29 mouse cellular contexts compared by ENCODE assay signal in genomic region chr2:128680661-128681060, GRCm38 (mm10). TPM values are rescaled to one million over a fixed set of nuclear protein-coding genes. Genes with fewer than 3 reads are reported as not detected.
DNase-seq lines count a peak whose midpoint lies in the region; ATAC-seq and TF ChIP-seq lines count a peak whose summit lies in the region.
"Had no signal": no experiment of that assay in that cellular context is flagged by ENCODE, and none has a peak within 500 bp of the region (broad histone marks: within the 10 kb centered on the region; RNA-seq: fewer than 3 reads in every experiment).

No protein-coding gene starts in this region.

- H3K4me1 ChIP-seq in heart, embryonic 11.5 days (ENCODE audit: control insufficient read depth, insufficient read depth, low read length) = peaks cover 9% of the 10 kb centered on the region
- peaks cover 1% of the 10 kb centered on the region; the same call in 1 of the 2 replicates for H3K4me1 ChIP-seq in lung, embryonic 14.5 days (ENCODE audit: insufficient read depth)
- peaks cover 2% of the 10 kb centered on the region; the same call in 1 of the 2 replicates for H3K4me1 ChIP-seq in lung, adult 2 months (ENCODE audit: control insufficient read depth, insufficient read depth, low read length)
- peaks cover 4% of the 10 kb centered on the region; the same call in 1 of the 2 replicates for H3K4me1 ChIP-seq in liver, embryonic 11.5 days (replicated peaks; ENCODE audit: control insufficient read depth, insufficient read depth, low read length)
- H3K4me1 ChIP-seq: embryonic facial prominence, embryonic 13.5 days had no signal

- no peak overlapping the region for H3K4me2 ChIP-seq in heart, embryonic 11.5 days
- no peak overlapping the region for H3K4me2 ChIP-seq in lung, embryonic 14.5 days
- no peak overlapping the region for H3K4me2 ChIP-seq in liver, embryonic 11.5 days
- H3K4me2 ChIP-seq: embryonic facial prominence, embryonic 13.5 days; forebrain, embryonic 15.5 days; hindbrain, embryonic 12.5 days; intestine, embryonic 15.5 days; neural tube, embryonic 15.5 days had no signal

- H3K36me3 ChIP-seq in heart, embryonic 11.5 days (ENCODE audit: control insufficient read depth, insufficient read depth, low read length) = peaks cover 24% of the 10 kb centered on the region
- H3K36me3 ChIP-seq in lung, embryonic 14.5 days (ENCODE audit: insufficient read depth) = peaks cover 81% of the 10 kb centered on the region
- H3K36me3 ChIP-seq in liver, embryonic 11.5 days (ENCODE audit: control insufficient read depth, insufficient read depth, low read length) = peaks cover 30% of the 10 kb centered on the region

- H3K4me3 ChIP-seq in heart, embryonic 11.5 days (ENCODE audit: low read depth, low read length) = no peak overlapping the region
- no peak overlapping the region for H3K4me3 ChIP-seq in lung, embryonic 14.5 days (ENCODE audit: low read depth, low read length)
- no peak overlapping the region for H3K4me3 ChIP-seq in lung, adult 2 months (replicated peaks; ENCODE audit: extremely low read depth, low read depth, low read length)
- H3K4me3 ChIP-seq in liver, embryonic 11.5 days (ENCODE audit: low read depth, low read length) = no peak overlapping the region
- H3K4me3 ChIP-seq: embryonic facial prominence, embryonic 13.5 days; forebrain, embryonic 10.5 days; forebrain, embryonic 15.5 days; hindbrain, embryonic 12.5 days; intestine, embryonic 15.5 days; layer of hippocampus, adult 2 months; left cerebral cortex, adult 2 months; neural tube, embryonic 15.5 days had no signal

- no peak for TF ChIP-seq POLR2A in lung, adult 2 months (IDR thresholded peaks at IDR 0.05; ENCODE audit: borderline replicate concordance, extremely low read depth, low read depth, low read length)

- H3K27me3 ChIP-seq in heart, embryonic 11.5 days (ENCODE audit: control insufficient read depth, insufficient read depth, low read length) = no peaks in the 10 kb centered on the region
- H3K27me3 ChIP-seq in lung, embryonic 14.5 days (ENCODE audit: insufficient read depth, low read length) = no peaks in the 10 kb centered on the region
- H3K27me3 ChIP-seq in liver, embryonic 11.5 days (replicated peaks; ENCODE audit: control insufficient read depth, insufficient read depth, low read length) = no peaks in the 10 kb centered on the region
- H3K27me3 ChIP-seq: embryonic facial prominence, embryonic 13.5 days; forebrain, embryonic 15.5 days; hindbrain, embryonic 12.5 days; intestine, embryonic 15.5 days; neural tube, embryonic 15.5 days had no signal

- peak; percentile 81 for DNase-seq in heart, adult 11 months
- peak; percentile 67 for DNase-seq in lung, embryonic 14.5 days
- no peak for DNase-seq in lung, adult 2 months
- peak; percentile 58 for DNase-seq in lung, postnatal 14 days
- DNase-seq in testis, postnatal 14 days (ENCODE audit: low spot score) = peak; percentile 80
- no peak for DNase-seq in liver, embryonic 11.5 days (ENCODE audit: low spot score)
- DNase-seq in gastrocnemius, postnatal 14 days = no peak
- DNase-seq: adrenal gland, postnatal 25 days; cerebellum, adult 18-20 months; cerebellum, postnatal 10 days; midbrain, embryonic 14.5 days; retina, postnatal 1 day; right cerebral cortex, postnatal 14 days; thymus, postnatal 25 days had no signal

- no peaks in the 10 kb centered on the region for H3K9me3 ChIP-seq in heart, embryonic 11.5 days (replicated peaks; ENCODE audit: control insufficient read depth, low read length)
- H3K9me3 ChIP-seq in lung, embryonic 14.5 days (ENCODE audit: low read depth, low read length) = no peaks in the 10 kb centered on the region
- no peaks in the 10 kb centered on the region for H3K9me3 ChIP-seq in liver, embryonic 11.5 days (ENCODE audit: control insufficient read depth, low read length)
- H3K9me3 ChIP-seq: embryonic facial prominence, embryonic 13.5 days; forebrain, embryonic 10.5 days; forebrain, embryonic 15.5 days; hindbrain, embryonic 12.5 days; intestine, embryonic 15.5 days; neural tube, embryonic 15.5 days had no signal

- ATAC-seq in heart, embryonic 11.5 days (replicated peaks; ENCODE audit: insufficient number of reproducible peaks, low FRiP score, low TSS enrichment) = no peak
- ATAC-seq in lung, embryonic 14.5 days (ENCODE audit: insufficient read depth) = no peak
- ATAC-seq in liver, embryonic 11.5 days (replicated peaks; ENCODE audit: low FRiP score) = no peak
- ATAC-seq: forebrain, embryonic 15.5 days; hindbrain, postnatal 0 days; intestine, embryonic 15.5 days had no signal

- 60% methylated on average over 4 of the region's 4 CpGs for WGBS in heart, embryonic 11.5 days (ENCODE audit: insufficient replicate concordance)
- WGBS in lung, embryonic 14.5 days = 42% methylated on average over 4 of the region's 4 CpGs
- 36% methylated on average over 4 of the region's 4 CpGs for WGBS in lung, adult 2 months
- 69% methylated on average over 4 of the region's 4 CpGs for WGBS in liver, embryonic 11.5 days

- no peak overlapping the region for H3K9ac ChIP-seq in heart, embryonic 11.5 days (ENCODE audit: low read depth, low read length)
- no peak overlapping the region for H3K9ac ChIP-seq in lung, embryonic 14.5 days
- H3K9ac ChIP-seq in liver, embryonic 11.5 days (ENCODE audit: low read depth, low read length) = no peak overlapping the region
- H3K9ac ChIP-seq: embryonic facial prominence, embryonic 13.5 days; forebrain, embryonic 15.5 days; hindbrain, embryonic 12.5 days; intestine, embryonic 15.5 days; liver, embryonic 14.5 days; neural tube, embryonic 15.5 days had no signal

- H3K27ac ChIP-seq in heart, embryonic 11.5 days (ENCODE audit: low read depth, low read length) = no peak overlapping the region
- H3K27ac ChIP-seq in lung, embryonic 14.5 days (ENCODE audit: low read depth) = no peak overlapping the region
- H3K27ac ChIP-seq in liver, embryonic 11.5 days (ENCODE audit: low read depth, low read length) = no peak overlapping the region
- H3K27ac ChIP-seq: embryonic facial prominence, embryonic 13.5 days; forebrain, embryonic 10.5 days; forebrain, embryonic 15.5 days; hindbrain, embryonic 12.5 days; hindbrain, postnatal 0 days; intestine, embryonic 15.5 days; layer of hippocampus, adult 2 months; left cerebral cortex, adult 2 months; liver, embryonic 14.5 days; macrophage; neural tube, embryonic 15.5 days had no signal

- intact Hi-C loops in gastrocnemius, postnatal 14 days (cut with DNase I; ENCODE audit: low total_unique reads) = no loop called here

- no peak for TF ChIP-seq CTCF in lung, embryonic 14.5 days (IDR thresholded peaks at IDR 0.05; ENCODE audit: low read depth)
- no peak for TF ChIP-seq CTCF in lung, adult 2 months (IDR thresholded peaks at IDR 0.05; ENCODE audit: insufficient read depth, low read length)

RNA-seq across cellular contexts. Expression of gene Anapc1, which starts 6.5 kb away (rescaled TPM):
- polyA plus RNA-seq in heart, embryonic 11.5 days (2014; fragmentation: Nextera tagmentation; extraction: Ambion mirVana) = 62.6 and 65.1 TPM in 2 replicates
- 91.2 and 92.7 TPM in 2 replicates for polyA plus RNA-seq in lung, embryonic 14.5 days (2014; fragmentation: Nextera tagmentation; extraction: Ambion mirVana)
- 46.5 and 48.1 TPM in 2 replicates for polyA plus RNA-seq in lung, adult 2 months (2012; rRNA removed)
- polyA plus RNA-seq in liver, embryonic 11.5 days (2014; fragmentation: Nextera tagmentation; extraction: Ambion mirVana) = 88.6 and 98.9 TPM in 2 replicates
- 10 to 100 TPM; 32.2 to 32.7 TPM for total RNA-seq in gastrocnemius, postnatal 14 days (2021)

RNA-seq across cellular contexts. Expression of gene Mertk, which starts 18.1 kb away (rescaled TPM):
- 3.9 and 4.1 TPM in 2 replicates for polyA plus RNA-seq in heart, embryonic 11.5 days (2014; fragmentation: Nextera tagmentation; extraction: Ambion mirVana)
- 4.5 TPM in 2 replicates for polyA plus RNA-seq in lung, embryonic 14.5 days (2014; fragmentation: Nextera tagmentation; extraction: Ambion mirVana)
- 9.9 and 12.6 TPM in 2 replicates for polyA plus RNA-seq in lung, adult 2 months (2012; rRNA removed)
- polyA plus RNA-seq in liver, embryonic 11.5 days (2014; fragmentation: Nextera tagmentation; extraction: Ambion mirVana) = 4.9 and 6.6 TPM in 2 replicates
- total RNA-seq in gastrocnemius, postnatal 14 days (2021) = 1 to 10 TPM; 3.6 to 5.0 TPM
- total RNA-seq: granulocyte monocyte progenitor cell, adult 5-6 weeks; MEL; monocyte, adult 5-6 weeks had no signal

Comparison
In these comparisons a context has a peak if more than half of its experiments do, and no peak if none do; other contexts are left out.
1. DNase-seq: peak in heart, adult 11 months (single experiment), lung, embryonic 14.5 days (single experiment), lung, postnatal 14 days (single experiment) and testis, postnatal 14 days (single experiment); none in lung, adult 2 months (single experiment), liver, embryonic 11.5 days (single experiment) and gastrocnemius, postnatal 14 days (single experiment).